Mouse (Mus musculus) urinary bladder, postnatal 25 days (tissue): ENCODE data around the gene Polr3e.

Source experiments
- DNase-seq: peaks from one replicate; pipeline ENCODE4 v3.0.0; 2022; ENCODE audit warnings: low spot score

Polr3e gene

GRCm38 (mm10) chr7:120977063-120977462, 59.5 kb downstream of the Polr3e start:
- DNase-seq: no peak

GRCm38 (mm10) chr7:120980041-120980440, 62.5 kb downstream of the Polr3e start:
- no peak for DNase-seq

GRCm38 (mm10) chr7:120980931-120981924, 63.7 kb downstream of the Polr3e start:
- peak; percentile 58 for DNase-seq

GRCm38 (mm10) chr7:120982200-120982841, 64.8 kb downstream of the Polr3e start, which contains the start of the genes Cdr2 and Mfsd13b:
Gene Cdr2 (minus strand): TSS chr7:120982312.
Gene Mfsd13b (plus strand): TSS chr7:120982509.
- peak; percentile 91 for DNase-seq

GRCm38 (mm10) chr7:120982968-120983367, 65.4 kb downstream of the Polr3e start:
- DNase-seq: no peak

- no peak for DNase-seq
Observed at GRCm38 (mm10) chr7:120991191-120991590, 73.6 kb downstream of the Polr3e start.
